Mouse (Mus musculus) right cerebral cortex, adult 2 months (tissue): ENCODE data around the gene Slc16a3.

ENCODE experiments used
- DNase-seq, 2 experiments: peaks; one replicate each; pipeline ENCODE4 v3.0.0; 2021 to 2022; ENCODE audit warnings: low spot score in 2 of 2

Slc16a3 gene

DNA sequence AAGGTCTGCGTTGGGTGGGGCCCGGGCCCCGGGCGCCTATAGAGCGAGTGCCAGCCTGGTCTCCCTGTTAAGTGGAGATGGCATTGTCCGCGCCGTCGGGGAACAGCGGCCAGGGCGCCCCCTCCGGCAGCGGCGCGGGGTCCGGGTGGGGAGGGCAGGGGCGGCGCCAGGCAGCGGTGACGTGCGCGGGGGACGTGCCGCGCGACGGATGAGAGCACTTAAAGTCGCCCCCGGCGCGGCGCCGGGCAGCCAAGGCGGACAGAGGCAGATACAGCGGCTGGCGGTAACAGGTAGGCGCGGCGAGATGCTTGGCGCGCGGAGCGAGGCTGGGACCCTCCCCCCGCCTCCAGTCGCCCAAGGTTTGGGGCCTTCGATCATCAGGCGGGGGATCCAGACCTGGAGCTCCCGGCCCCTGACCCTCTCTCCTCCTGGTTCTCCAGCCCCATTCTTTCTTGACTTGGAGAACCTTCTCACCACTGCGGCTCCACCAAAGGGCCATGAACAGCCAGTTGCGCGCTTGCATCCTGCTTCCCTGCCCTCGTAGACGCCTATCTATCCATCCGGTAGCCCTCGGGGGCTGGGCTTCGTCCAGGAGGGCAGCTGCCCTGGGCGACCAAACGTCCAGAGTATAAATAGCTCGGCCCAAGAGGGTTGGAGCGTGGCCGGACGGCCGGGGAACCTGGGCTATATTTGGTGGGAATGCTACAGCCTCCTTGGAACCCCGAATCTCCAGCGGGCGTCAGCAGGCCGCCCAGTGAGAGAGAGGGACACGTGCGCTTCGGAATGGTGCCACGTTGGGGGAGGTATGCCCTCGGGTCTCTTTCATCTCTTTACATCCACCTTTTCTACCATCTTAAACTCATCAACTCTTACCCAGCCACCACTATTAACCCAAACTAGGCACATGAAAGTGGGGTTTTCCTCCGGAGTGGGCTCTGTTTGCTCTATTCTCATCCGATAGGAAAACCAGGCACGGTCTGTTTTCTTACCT, 876 bp downstream of the Slc16a3 start:
- no peak for DNase-seq

- no peak for DNase-seq
Observed at GRCm38 (mm10) chr11:120949863-120950262, 1.6 kb downstream of the Slc16a3 start.

DNA sequence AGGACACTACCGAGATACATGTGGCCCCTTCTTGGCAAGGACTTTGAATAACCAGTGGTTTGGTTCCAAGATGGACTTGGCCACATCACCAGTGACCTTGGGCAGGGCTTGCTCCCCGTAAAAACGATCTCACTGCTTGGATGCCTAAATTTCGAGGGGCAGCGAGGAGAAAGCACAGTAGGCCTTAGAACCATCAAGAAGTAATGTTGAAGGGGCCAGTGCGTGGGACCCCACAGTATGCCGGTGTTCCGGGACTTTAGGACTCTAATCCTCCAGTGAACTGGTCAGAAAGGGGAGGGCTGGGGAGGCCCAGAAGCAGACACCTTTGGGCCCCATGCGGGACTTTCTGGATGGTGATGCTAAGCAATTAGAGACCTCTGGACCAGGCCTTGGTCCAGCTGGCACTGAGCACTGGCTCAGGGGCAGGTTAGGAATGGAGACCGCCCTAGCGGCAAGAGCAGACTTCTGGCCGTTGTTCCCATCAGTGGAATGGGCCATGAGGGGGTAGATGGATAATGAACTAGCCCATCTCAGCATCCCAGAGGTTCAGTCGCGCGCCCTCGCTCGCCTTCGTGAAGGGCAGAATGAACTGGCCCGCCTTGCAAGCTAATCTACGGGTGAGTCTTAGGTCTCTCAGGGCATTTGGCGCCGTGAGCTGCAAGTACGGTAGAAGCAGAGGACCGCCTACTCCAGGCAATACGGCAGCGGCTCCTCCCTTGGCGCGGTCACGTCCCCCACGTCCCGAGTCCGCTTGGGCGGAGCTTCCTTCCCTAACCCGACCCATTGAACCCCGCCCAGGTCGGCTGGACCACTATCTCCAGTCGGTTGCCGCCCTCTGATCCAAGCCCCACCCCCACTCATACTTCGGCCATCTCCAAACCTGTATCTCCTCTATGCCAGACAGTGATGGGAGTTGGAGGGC, 2.3 kb downstream of the Slc16a3 start:
- DNase-seq: peak; percentile 58 to 66

- DNase-seq: no peak
Observed at GRCm38 (mm10) chr11:120951237-120951636, 3.0 kb downstream of the Slc16a3 start.

DNA sequence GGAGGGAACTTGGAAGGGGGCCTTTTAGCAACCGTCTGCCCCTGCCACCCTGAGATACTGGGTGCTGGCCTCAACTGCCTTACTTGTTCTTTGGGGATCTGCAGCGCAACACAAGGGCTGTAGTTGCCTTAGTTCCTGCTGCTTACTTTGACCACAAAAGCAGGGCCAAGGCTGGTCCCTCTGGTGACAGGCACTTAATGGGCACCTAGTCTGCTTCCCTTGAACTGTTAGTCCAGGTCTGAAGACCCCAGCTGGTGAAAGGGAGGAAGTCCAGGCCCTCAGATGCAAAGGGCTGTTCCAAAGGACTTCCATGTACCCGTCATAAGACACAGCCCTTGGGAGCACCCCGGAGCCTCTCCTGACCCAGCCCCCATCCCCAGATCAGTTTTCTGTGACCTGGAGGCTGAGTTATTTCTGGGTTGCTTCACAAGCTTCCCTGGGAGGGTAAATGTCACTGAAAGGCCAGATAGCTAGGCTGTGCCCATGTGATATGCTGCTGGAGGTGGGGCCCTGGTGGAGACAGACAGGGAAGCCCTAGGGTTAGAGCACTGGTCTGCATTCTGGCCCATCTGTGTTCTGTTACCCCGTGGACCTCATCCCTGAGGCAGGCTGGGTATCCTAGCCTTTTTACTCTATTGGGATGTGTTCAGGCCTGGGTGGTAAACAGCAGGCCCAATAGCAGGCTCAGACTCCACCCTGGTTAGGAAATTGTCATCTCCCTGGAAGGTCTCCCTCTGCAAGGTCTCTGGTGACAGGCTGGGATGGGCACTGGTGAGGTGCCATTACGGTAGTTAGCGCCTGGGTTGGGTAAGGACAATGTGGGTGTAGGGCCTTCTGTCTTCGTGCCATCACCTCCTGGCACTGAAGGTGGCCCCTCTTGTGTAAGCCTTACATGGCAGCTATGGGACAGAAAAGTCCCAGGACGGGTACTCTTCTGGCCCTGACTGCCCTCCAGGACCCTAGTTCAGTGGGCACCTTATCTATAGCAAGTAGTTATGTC, 3.8 kb downstream of the Slc16a3 start:
- no peak for DNase-seq

DNA sequence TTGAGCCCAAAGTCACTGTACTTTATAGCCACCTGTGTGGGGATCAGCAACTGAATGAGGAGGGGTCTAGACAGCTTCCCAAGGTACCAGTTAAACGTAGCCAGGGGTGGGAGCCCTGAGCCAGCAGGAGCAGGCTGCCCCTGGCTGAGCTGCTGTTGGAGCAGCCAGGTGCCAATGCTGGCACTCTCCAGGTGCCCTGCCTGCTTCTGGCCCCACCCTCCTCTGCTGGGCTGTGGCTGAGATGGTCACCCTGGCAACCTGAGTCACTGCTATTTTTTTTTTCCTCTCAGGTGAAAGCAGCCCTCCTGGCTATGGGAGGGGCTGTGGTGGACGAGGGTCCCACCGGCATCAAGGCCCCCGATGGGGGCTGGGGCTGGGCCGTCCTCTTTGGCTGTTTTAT, 6.7 kb downstream of the Slc16a3 start:
- no peak for DNase-seq

- no peak for DNase-seq
Observed at GRCm38 (mm10) chr11:120955701-120956100, 7.4 kb downstream of the Slc16a3 start.

- DNase-seq: no peak
Observed at GRCm38 (mm10) chr11:120957052-120957451, 8.8 kb downstream of the Slc16a3 start.

GRCm38 (mm10) chr11:120957731-120958257, 9.5 kb downstream of the Slc16a3 start:
- no peak for DNase-seq

DNA sequence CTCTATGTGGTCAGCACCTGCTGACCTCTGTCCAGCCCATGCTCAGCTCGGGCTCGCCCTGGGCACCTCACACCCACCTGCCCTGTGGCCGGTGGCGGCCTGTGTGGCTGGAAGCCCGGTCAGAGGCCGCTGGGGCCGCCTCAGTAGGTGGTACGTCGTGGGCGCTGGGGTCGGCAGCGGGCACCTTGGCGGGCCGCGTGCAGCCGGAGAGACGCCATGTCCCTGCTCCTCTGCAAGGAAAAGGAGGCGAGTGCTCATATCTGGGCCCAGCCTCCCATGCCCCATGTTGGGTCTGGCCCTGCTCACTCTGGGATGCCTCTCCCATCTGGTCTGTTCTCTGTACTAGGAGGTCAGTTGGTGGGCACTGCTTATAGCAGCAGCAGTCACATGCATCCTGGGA, 10.8 kb downstream of the Slc16a3 start:
- no peak for DNase-seq

DNA sequence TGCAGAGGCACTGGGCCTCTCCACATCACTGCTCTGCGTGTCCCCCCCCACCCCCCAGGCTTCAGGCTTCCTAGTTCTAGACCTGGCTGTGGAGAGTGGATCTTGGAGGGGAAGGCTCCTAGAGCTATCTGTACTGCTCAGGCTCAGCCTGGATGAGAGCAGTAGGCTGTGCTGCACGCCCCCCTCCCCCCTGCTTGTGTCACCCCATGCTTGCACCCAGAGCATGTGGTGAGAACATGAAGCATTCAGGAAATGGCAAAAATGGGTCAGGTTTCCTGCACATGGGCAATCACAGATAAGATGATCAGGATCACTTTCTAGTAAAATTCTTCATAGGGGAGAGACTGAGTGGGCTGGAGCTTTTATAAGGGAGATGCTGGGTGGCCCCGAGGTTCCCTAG, 11.3 kb downstream of the Slc16a3 start:
- no peak for DNase-seq

GRCm38 (mm10) chr11:120960248-120960647, 12.0 kb downstream of the Slc16a3 start:
- no peak for DNase-seq

DNA sequence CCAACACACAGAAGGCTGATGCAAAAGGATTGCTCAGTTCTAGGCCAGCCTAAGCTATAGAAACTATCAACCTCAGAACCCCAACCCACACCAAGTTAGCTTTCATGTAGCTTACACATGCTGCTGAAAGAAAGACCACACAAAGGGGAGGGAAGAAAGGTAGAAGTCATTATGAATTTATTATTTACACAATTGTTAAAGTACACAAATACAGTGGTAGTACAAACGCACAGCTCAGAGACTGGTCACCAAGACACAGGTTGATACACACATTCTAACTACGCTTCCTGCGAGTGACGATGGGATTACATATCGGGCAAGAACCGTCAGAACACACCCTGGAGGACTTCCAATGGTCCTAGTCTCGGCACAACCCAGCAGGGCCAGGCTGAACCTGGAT, 13.3 kb downstream of the Slc16a3 start:
- no peak for DNase-seq

GRCm38 (mm10) chr11:120962050-120962771, 13.9 kb downstream of the Slc16a3 start:
- DNase-seq: no peak

DNA sequence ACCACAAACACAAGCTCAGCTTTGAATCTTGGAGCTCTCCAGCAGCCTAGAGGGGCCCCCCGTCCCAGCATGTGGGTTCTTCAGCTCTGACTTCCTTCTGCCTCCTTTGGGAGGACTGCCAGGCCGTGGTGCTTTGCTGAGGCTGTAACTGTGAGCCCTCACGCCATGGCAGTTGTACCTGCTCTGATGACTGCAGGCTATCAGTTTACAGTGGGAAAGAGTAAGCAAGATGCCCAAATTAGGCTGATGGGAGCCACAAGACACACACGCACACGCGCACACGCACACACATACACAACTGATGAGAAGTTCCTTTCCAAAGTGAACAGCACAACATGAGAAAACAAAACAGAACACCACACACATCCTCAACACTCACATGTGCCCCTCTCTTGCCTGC, 14.6 kb downstream of the Slc16a3 start:
- no peak for DNase-seq

GRCm38 (mm10) chr11:120964195-120965157, 16.2 kb downstream of the Slc16a3 start:
- DNase-seq: no peak

DNA sequence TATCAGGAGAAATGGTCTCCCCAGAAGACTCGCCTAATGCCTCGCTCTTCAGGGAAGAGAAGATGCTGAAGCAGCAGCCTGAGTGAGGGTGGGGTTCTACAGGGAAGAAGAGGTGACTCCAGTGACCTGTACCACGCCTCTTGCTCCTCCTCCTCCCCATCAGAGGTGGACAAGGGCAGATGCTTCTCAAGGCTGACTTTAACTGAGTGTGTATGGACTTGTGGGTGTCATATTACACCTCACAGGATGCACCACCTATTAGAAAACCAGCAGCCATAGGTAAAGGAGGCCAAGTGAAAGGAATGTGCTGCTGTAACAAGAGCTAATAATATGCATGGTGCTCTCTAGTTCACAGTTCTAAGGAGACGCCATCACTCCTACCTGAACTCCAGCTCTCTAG, 17.3 kb downstream of the Slc16a3 start:
- DNase-seq: no peak

DNA sequence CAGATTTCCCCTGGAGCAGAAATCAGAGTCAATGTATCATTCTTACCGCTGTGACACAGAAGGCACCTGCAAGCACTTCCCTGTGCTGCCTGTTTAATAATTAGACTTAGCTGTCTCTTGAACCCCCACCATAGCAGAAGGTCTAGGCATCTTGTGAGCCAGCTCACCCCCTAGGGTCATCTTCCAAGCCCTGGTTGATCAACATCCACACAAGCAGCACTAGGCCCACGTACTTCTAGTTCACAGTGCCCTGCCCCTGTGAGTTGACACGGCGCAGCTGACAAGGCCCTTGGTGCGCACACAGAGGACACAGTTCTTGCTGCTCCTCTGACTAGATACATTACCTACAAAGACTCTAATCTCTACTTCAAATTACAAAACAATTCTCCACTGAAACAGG, 21.5 kb downstream of the Slc16a3 start:
- DNase-seq: no peak

GRCm38 (mm10) chr11:120971237-120971636, 23.0 kb downstream of the Slc16a3 start:
- no peak for DNase-seq
